Mouse (Mus musculus) lung, adult 2 months (tissue): Measurements from ENCODE around the gene Eif2d. TPM values are rescaled to one million over a fixed set of nuclear protein-coding genes. Genes with fewer than 3 reads are reported as not detected.

Experiments
- DNase-seq: peaks from one replicate; pipeline ENCODE4 v3.0.0; 2022
- H3K4me1 ChIP-seq: fragments of 200-500 bp; 2 replicates; pipeline ENCODE4 v1.6.1; 2011; ENCODE audit warnings: low read length; ENCODE audit not compliant: control insufficient read depth, insufficient read depth
- H3K4me3 ChIP-seq: fragments of 200-500 bp; replicated peaks from 2 replicates; pipeline ENCODE3; 2011; ENCODE audit warnings: low read depth, mild to moderate bottlenecking, control low read depth, low read length; ENCODE audit errors: extremely low read depth
- CTCF ChIP-seq: fragments of 200-500 bp; IDR thresholded peaks from 2 replicates; pipeline ENCODE4 v1.5.1; 2011; ENCODE audit warnings: mild to moderate bottlenecking, low read length, control low read depth; ENCODE audit not compliant: insufficient read depth
- POLR2A ChIP-seq: fragments of 200-500 bp; IDR thresholded peaks from 2 replicates; pipeline ENCODE4 v1.6.1; 2011; ENCODE audit warnings: low read depth, mild to moderate bottlenecking, control low read depth, low read length, borderline replicate concordance; ENCODE audit errors: extremely low read depth
- WGBS: fragments of 180-500 bp; shearing (Covaris S2); methylation state at CpG from one replicate; pipeline ENCODE4 v1.1.7; 2018; 5-methylcytosine and 5-hydroxymethylcytosine counted together
- polyA plus RNA-seq: library from polyadenylated mRNA; depleted of rRNA; stranded (reverse); fragments of >200 nt; gene quantifications from 2 replicates; pipeline ENCODE4 v1.2.3, GENCODE M21; 2012

Gene Eif2d
- polyA plus RNA-seq, 1 experiment: 31.9 TPM

- TF ChIP-seq POLR2A: no peak
- TF ChIP-seq CTCF: no peak
- Histone ChIP-seq H3K4me1 (no peaks in the 10 kb centered on the region; the same call in 1 of the 2 replicates), H3K4me3 (no peak overlapping the region)
- no peak for DNase-seq
- WGBS: 60% methylated on average over 8 of the region's 8 CpGs
Measured at GRCm38 (mm10) chr1:131209971-131210426, 57.0 kb downstream of the Eif2d start.

GRCm38 (mm10) chr1:131211655-131212054 lies 58.7 kb downstream of the Eif2d start:
- H3K4me1 ChIP-seq: no peaks in the 10 kb centered on the region; the same call in 1 of the 2 replicates
- DNase-seq: no peak
- TF ChIP-seq POLR2A (no peak), CTCF (no peak)
- 84% methylated on average over 1 of the region's 1 CpGs for WGBS
- H3K4me3 ChIP-seq: no peak overlapping the region

GRCm38 (mm10) chr1:131212956-131213355 lies 60.0 kb downstream of the Eif2d start:
- TF ChIP-seq POLR2A (no peak), CTCF (no peak)
- DNase-seq: no peak
- H3K4me1 ChIP-seq: no peaks in the 10 kb centered on the region; the same call in 1 of the 2 replicates
- no peak overlapping the region for H3K4me3 ChIP-seq
- 29% methylated on average over 5 of the region's 5 CpGs for WGBS

DNA sequence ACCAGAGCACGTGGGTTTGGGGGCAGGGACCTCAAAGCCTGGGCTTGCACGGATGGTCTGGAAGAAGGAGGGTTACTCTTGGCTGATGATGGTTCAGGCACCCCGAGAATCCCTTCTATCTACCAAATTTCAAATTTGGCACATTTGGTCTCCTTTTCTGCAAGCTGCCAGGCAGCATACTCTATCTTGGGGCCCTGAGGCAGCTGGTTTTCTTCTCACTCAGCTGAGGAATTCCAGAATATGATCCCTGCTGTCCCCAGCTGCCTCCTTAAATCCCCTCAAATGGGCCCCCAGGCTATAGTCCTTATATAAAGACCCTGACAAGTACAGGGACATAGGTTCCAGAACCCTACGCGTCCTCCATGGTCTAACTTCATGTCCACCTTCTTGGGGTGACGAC lies 60.4 kb downstream of the Eif2d start:
- no peak for TF ChIP-seq CTCF
- TF ChIP-seq POLR2A: no peak
- WGBS: 63% methylated on average over 6 of the region's 6 CpGs
- DNase-seq: no peak
- H3K4me3 ChIP-seq: no peak overlapping the region
- H3K4me1 ChIP-seq: no peaks in the 10 kb centered on the region; the same call in 1 of the 2 replicates

DNA sequence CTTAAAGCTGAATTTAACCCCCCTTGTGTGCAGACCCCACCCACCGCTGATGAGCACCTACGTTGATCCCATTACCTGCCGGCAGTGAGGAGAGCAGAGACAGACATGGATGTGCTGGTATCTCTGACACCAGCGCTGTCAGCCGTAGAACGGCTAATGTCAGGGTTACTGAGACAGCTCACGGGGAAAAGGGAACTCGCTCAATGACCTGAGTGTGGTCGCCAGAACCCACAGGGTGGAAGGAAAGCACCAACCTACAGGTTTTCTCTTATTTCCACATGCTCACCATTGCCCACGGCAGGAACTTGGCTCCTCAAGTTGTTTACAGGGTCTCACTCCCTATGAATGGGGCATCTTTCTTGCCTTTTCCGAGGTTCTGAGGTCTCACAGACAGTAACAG lies 66.0 kb downstream of the Eif2d start:
- 87% methylated on average over 11 of the region's 11 CpGs for WGBS
- no peak for TF ChIP-seq CTCF
- TF ChIP-seq POLR2A: no peak

GRCm38 (mm10) chr1:131221822-131222590 lies 69.0 kb downstream of the Eif2d start:
- DNase-seq: no peak
- Histone ChIP-seq H3K4me1 (no peaks in the 10 kb centered on the region), H3K4me3 (no peak overlapping the region)
- 78% methylated on average over 13 of the region's 13 CpGs for WGBS
- no peak for TF ChIP-seq CTCF
- no peak for TF ChIP-seq POLR2A

More for the DNA sequence above, 66.0 kb downstream of the Eif2d start:
- DNase-seq: no peak
- Histone ChIP-seq H3K4me1 (no peaks in the 10 kb centered on the region), H3K4me3 (no peak overlapping the region)

DNA sequence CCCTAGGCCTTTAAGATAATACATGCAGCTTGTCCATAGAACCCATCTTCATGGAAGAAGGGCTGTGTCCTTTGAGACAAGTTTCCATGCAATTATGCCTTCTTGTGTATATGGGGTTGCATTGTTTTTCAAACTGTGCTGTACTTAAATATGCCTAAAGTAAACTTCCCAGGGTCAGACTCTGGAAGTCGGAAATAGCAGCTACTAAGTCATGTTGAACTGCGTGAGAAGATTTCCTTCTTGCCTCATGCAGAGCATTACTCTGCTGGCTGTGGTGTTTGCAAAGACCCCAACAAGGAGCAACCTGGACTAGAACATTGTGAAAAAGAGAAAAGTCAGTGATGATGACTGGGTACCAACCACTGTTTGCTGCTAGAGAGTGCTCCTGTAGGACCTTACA lies 70.4 kb downstream of the Eif2d start:
- TF ChIP-seq CTCF (no peak), POLR2A (no peak)
- Histone ChIP-seq H3K4me1 (no peaks in the 10 kb centered on the region), H3K4me3 (no peak overlapping the region)
- WGBS: 61% methylated on average over 2 of the region's 2 CpGs
- DNase-seq: no peak

GRCm38 (mm10) chr1:131224848-131225471 lies 72.0 kb downstream of the Eif2d start:
- no peak for TF ChIP-seq POLR2A
- no peak for TF ChIP-seq CTCF
- Histone ChIP-seq H3K4me1 (no peaks in the 10 kb centered on the region), H3K4me3 (no peak overlapping the region)
- DNase-seq: no peak
- 59% methylated on average over 12 of the region's 12 CpGs for WGBS

DNA sequence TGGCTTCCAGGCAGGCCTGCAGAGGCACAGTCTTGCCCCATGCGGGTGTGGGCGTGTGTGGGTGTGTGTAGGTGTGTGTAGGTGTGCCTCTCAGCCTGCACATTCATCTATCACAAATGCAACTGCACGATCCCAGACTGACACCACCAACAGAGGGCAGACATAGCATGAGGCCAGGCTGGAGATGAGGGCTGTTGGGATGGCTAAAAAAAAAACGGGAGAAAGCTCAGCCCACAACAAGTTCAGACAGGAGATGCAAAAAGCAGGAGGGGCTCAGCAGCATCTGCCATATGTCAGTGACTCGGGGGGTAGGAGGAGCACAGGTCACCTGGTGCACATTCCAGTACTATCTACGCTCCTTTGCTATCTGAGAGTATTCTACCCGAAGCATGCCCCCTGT lies 75.2 kb downstream of the Eif2d start:
- Histone ChIP-seq H3K4me1 (no peaks in the 10 kb centered on the region), H3K4me3 (no peak overlapping the region)
- 56% methylated on average over 7 of the region's 7 CpGs for WGBS
- DNase-seq: no peak
- TF ChIP-seq CTCF: peak; percentile 36; the same call in 1 of the 2 replicates
- TF ChIP-seq POLR2A: no peak
